Mouse (Mus musculus) embryonic facial prominence, embryonic 11.5 days (tissue): ENCODE data around the gene Slc12a5. TPM values are rescaled to one million over a fixed set of nuclear protein-coding genes. Genes with fewer than 3 reads are reported as not detected.

Experiments
- ATAC-seq: fragments of 200-750 bp; cut with Nextera tagmentation; replicated peaks from 2 replicates; pipeline ENCODE4 v1.8.0; 2017; ENCODE audit warnings: low read depth; ENCODE audit not compliant: insufficient number of reproducible peaks, low FRiP score, low TSS enrichment
- DNase-seq: peaks from one replicate; pipeline ENCODE4 v3.0.0-alpha.2; 2015; ENCODE audit warnings: low spot score
- H3K27ac ChIP-seq: fragments of 300-500 bp; sonication (generic); replicated peaks from 2 replicates; pipeline ENCODE4 v1.5.1; 2014; ENCODE audit warnings: mild to moderate bottlenecking, low read depth, low read length, control low read depth
- H3K27me3 ChIP-seq: fragments of 300-500 bp; sonication (generic); 2 replicates; pipeline ENCODE4 v1.6.1; 2014; ENCODE audit warnings: mild to moderate bottlenecking, low read length, moderate library complexity, mixed read lengths; ENCODE audit not compliant: control insufficient read depth, insufficient read depth
- H3K36me3 ChIP-seq: fragments of 300-500 bp; sonication (generic); replicated peaks from 2 replicates; pipeline ENCODE4 v1.6.1; 2014; ENCODE audit warnings: low read depth, mild to moderate bottlenecking, low read length, moderate library complexity, mixed read lengths; ENCODE audit not compliant: control insufficient read depth, insufficient read depth
- H3K4me1 ChIP-seq: fragments of 300-500 bp; sonication (generic); 2 replicates; pipeline ENCODE4 v1.6.1; 2014; ENCODE audit warnings: low read length, mixed read lengths; ENCODE audit not compliant: control insufficient read depth, insufficient read depth
- H3K4me2 ChIP-seq: fragments of 300-500 bp; sonication (generic); 2 replicates; pipeline ENCODE4 v1.6.1; 2014; ENCODE audit warnings: low read depth, mild to moderate bottlenecking, control low read depth, low read length, moderate library complexity
- H3K4me3 ChIP-seq: fragments of 300-500 bp; sonication (generic); 2 replicates; pipeline ENCODE4 v1.5.1; 2014; ENCODE audit warnings: low read depth, low read length, control low read depth
- H3K9ac ChIP-seq: fragments of 300-500 bp; sonication (generic); replicated peaks from 2 replicates; pipeline ENCODE4 v1.6.1; 2014; ENCODE audit warnings: mild to moderate bottlenecking, control low read depth, low read length
- H3K9me3 ChIP-seq: fragments of 300-500 bp; sonication (generic); replicated peaks from 2 replicates; pipeline ENCODE4 v1.6.1; 2016; ENCODE audit warnings: mild to moderate bottlenecking, low read length, inconsistent platforms, mixed read lengths; ENCODE audit not compliant: control insufficient read depth
- WGBS: fragments of 180-500 bp; shearing (Covaris S2); extraction: QIAGEN DNeasy Blood & Tissue Kit; methylation state at CpG from one replicate; pipeline ENCODE4 v1.1.7; 2014; 5-methylcytosine and 5-hydroxymethylcytosine counted together
- polyA plus RNA-seq: library from polyadenylated mRNA; unstranded; fragments of >200 nt; fragmentation: Nextera tagmentation; extraction: Ambion mirVana; gene quantifications from 2 replicates; pipeline ENCODE4 v1.2.1, GENCODE M21; 2014

Slc12a5 gene
- polyA plus RNA-seq, 1 experiment from 2014 or later = 0.94 TPM

DNA sequence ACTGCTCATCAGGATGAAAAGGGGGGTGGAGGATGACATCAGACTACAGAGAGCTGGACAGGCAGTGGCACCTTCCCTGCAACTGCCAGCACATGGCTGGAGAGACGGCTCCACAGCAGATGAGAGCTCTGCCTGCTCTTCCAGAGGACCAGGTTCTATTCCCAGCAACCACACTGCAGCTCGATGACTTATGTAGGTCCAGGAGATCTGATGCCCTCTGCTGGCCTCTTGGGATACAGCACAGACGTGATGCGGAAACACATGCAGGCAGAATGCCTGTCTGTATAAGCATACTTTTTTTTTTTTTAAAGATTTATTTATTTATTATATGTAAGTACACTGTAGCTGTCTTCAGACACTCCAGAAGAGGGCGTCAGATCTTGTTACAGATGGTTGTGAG lies 42.3 kb upstream of the Slc12a5 start:
- 53% methylated on average over 4 of the region's 5 CpGs for WGBS
- Histone ChIP-seq H3K4me3 (no peak overlapping the region), H3K36me3 (no peaks in the 10 kb centered on the region), H3K27ac (no peak overlapping the region), H3K27me3 (no peaks in the 10 kb centered on the region), H3K4me2 (no peak overlapping the region), H3K9ac (no peak overlapping the region), H3K4me1 (no peaks in the 10 kb centered on the region), H3K9me3 (no peaks in the 10 kb centered on the region)
- ATAC-seq (no peak), DNase-seq (peak; percentile 60)

GRCm38 (mm10) chr2:164921984-164922383 lies 38.6 kb upstream of the Slc12a5 start:
- ATAC-seq (no peak), DNase-seq (no peak)
- Histone ChIP-seq H3K9me3 (no peaks in the 10 kb centered on the region), H3K4me3 (no peak overlapping the region), H3K9ac (no peak overlapping the region), H3K27ac (no peak overlapping the region), H3K4me1 (no peaks in the 10 kb centered on the region), H3K36me3 (no peaks in the 10 kb centered on the region), H3K4me2 (no peak overlapping the region), H3K27me3 (no peaks in the 10 kb centered on the region)
- 63% methylated on average over 6 of the region's 7 CpGs for WGBS

DNA sequence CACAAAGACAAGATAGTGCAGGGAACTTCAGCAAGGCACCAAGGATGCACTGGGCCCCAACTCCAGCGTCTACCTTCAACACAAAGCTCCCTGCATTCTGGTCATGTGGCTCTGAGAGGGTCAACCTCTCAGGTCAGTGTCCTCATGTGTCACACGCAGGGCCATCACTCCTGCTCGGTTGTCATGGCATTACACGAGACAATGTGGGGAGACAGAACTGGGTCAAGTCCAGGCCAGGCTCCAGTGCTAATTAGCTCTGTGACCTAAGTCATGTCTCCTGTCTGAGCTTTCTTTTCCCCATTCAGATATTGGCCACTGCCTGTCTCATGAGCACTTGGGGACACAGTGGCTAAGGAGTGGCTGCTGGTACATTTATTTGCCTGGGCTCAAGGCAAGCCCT lies 37.3 kb upstream of the Slc12a5 start:
- ATAC-seq = no peak
- Histone ChIP-seq H3K4me2 (no peak overlapping the region), H3K4me3 (no peak overlapping the region), H3K9me3 (no peaks in the 10 kb centered on the region), H3K9ac (no peak overlapping the region), H3K4me1 (no peaks in the 10 kb centered on the region), H3K36me3 (no peaks in the 10 kb centered on the region), H3K27ac (no peak overlapping the region), H3K27me3 (no peaks in the 10 kb centered on the region)
- DNase-seq = no peak
- 61% methylated on average over 4 of the region's 4 CpGs for WGBS

GRCm38 (mm10) chr2:164924100-164924857 lies 36.3 kb upstream of the Slc12a5 start:
- no peaks in the 10 kb centered on the region for H3K4me1 ChIP-seq
- ATAC-seq (peak; percentile 45; the same call in 1 of the 2 replicates), DNase-seq (peak; percentile 76)
- no peak overlapping the region for H3K4me2 ChIP-seq
- WGBS = 35% methylated on average over 11 of the region's 11 CpGs
- no peak overlapping the region for H3K4me3 ChIP-seq
- H3K36me3 ChIP-seq = no peaks in the 10 kb centered on the region
- no peak overlapping the region for H3K27ac ChIP-seq
- no peaks in the 10 kb centered on the region for H3K9me3 ChIP-seq
- H3K9ac ChIP-seq = no peak overlapping the region
- H3K27me3 ChIP-seq = no peaks in the 10 kb centered on the region

DNA sequence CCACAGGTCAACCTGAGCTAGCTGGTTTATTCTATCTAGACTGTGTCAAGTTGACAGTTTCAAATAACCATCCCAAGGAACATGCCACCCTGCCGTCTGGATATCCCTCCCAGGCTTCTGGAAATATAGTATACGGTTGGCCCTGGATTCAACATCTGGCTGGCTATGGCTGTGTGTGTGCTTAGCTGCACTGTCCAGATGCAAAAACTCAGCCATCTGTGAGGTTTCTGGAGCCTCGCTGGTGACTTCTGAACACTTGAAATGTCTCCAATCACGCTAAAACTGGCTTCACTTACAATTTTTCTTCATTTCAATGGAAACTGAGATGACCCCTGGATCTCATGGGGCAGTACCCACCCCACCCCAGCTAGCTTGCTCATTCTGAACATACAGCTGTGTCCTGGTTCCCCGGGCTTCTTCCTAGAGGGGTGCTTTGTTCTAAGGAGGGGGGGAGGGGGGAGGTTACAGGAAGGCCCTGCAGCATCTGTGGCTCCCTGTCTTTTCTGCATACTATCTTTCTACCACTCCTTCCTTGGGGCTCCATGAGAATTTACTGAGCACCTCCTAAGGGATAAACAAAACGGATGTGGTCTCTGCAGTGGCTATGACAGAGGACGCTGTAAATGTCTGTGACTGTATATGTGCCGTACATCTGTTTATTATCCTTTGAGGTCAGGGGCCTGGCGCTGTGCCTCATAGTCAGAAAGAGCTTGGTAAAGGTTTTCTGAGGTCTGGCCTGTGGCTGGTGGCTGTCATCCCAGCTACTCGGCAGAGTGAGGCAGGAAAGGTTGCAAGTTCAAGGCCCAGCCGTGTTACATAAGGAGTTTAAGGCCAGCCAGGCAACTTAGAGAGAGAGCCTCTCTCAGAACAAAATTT lies 29.7 kb upstream of the Slc12a5 start:
- peak; percentile 27 for DNase-seq
- no peak overlapping the region; the same call in 1 of the 2 replicates for H3K9ac ChIP-seq
- H3K4me2 ChIP-seq = no peak overlapping the region
- H3K27me3 ChIP-seq = no peaks in the 10 kb centered on the region; the same call in none of the 2 replicates
- WGBS = 51% methylated on average over 11 of the region's 11 CpGs
- H3K4me1 ChIP-seq = no peaks in the 10 kb centered on the region
- no peaks in the 10 kb centered on the region for H3K36me3 ChIP-seq
- no peak overlapping the region for H3K27ac ChIP-seq
- H3K9me3 ChIP-seq = no peaks in the 10 kb centered on the region
- H3K4me3 ChIP-seq = no peak overlapping the region
- no peak for ATAC-seq

GRCm38 (mm10) chr2:164933534-164933933 lies 27.1 kb upstream of the Slc12a5 start:
- Histone ChIP-seq H3K4me3 (no peak overlapping the region), H3K4me1 (peaks cover 3% of the 10 kb centered on the region), H3K4me2 (no peak overlapping the region), H3K27ac (no peak overlapping the region), H3K9me3 (no peaks in the 10 kb centered on the region), H3K27me3 (peaks cover 6% of the 10 kb centered on the region), H3K36me3 (no peaks in the 10 kb centered on the region), H3K9ac (no peak overlapping the region)
- DNase-seq = no peak
- ATAC-seq = no peak
- WGBS = 47% methylated on average over 10 of the region's 10 CpGs

DNA sequence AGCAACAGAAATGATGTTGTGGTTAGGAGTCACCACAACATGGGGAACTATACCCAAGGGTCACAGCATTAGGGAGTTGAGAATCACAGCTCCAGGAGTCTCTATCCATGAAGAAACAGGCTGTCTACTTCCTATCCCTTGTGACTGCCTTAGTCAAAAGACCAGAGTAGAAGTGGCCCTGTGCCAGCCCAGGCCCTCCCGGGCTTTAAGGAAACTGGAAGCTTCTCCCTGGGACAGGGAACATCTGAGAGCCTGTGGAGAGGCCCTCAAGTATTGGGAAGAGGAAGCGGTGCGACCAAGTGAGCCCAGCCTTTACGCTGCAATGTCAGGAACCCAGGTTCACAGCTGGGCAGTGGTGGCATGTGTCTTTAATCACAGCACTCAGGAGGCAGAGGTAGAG lies 24.6 kb upstream of the Slc12a5 start:
- Histone ChIP-seq H3K4me3 (no peak overlapping the region), H3K27ac (no peak overlapping the region), H3K4me2 (no peak overlapping the region), H3K9me3 (no peaks in the 10 kb centered on the region), H3K27me3 (peaks cover 12% of the 10 kb centered on the region), H3K4me1 (peaks cover 6% of the 10 kb centered on the region), H3K9ac (no peak overlapping the region), H3K36me3 (no peaks in the 10 kb centered on the region)
- DNase-seq = no peak
- 73% methylated on average over 4 of the region's 4 CpGs for WGBS
- no peak for ATAC-seq
